Mouse (Mus musculus): Measurements from ENCODE around the gene Tnni1.

Tnni1 gene

DNA sequence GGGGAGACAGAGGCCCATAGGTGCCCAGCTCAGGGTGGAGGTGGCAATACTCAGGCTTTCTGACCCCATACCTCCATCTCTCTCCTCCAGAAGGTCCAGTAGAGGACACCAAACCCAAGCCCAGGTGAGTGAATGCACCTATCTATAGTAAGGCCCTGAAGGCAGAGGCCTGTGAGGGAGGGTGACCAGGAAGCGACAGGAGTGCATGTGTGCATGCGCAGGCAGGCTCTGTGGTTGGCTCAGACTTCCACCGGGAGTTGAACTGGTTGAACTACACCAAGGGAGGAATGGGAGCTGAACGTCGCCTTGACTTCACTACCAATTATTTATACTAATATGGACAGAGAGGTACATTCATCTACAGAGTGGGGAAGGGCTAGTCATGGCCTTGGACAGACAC lies 67.4 kb downstream of the Tnni1 start:
- 93% methylated on average over 5 of the region's 5 CpGs for WGBS

DNA sequence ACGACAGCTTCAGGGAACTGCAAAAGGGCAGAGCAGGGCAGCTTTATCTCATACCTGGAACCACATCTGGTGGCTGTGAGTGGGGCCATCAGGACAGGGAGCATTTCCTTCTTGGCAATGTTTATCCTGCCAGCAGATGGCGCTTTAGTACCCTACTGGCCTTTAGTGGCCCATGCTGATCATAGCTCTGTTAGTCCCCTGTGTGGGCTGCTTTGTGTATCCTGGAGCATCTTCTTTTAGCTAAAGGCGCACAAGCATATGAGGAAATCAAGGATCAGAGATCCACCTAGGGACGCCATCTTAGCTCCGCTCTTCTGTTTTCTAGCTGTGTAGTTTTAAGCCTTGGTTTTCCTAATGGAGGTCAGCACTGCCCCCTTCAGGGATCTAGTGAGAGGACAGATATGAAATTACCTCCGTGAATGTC lies 67.9 kb downstream of the Tnni1 start:
- 51% methylated on average over 6 of the region's 6 CpGs for WGBS

DNA sequence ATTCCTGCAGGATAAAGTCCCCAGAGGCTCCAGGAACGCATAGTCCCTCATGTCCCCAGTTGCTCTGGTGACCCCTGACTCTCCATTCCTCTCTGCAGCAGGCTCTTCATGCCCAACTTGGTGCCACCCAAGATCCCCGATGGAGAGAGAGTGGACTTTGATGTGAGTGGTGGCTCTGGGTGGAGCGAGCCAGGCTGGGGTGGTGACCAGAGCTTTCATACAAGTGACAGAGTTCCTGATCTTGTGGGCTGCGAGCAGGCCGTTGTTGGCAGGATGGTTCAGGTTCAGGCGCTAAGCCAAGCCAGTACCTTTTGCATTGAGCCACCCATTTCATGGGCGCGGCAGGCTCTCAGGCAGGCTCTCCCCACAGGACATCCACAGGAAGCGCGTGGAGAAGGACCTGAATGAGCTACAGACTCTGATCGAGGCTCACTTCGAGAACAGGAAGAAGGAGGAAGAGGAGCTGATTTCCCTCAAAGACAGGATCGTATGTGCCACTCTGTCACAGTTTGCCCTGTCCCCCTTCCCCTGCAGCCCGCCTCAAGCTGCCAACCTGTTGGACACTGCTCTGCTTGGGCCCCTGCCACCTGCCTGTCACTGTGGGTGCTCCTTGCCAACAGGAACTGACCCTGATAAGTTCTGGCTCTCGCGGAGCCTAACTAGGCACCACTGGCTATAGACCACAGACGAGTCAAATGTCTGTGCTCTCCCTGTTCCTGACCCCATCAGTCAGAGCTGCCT lies 68.5 kb downstream of the Tnni1 start:
- 78% methylated on average over 17 of the region's 17 CpGs for WGBS

GRCm38 (mm10) chr1:135850722-135851512 lies 71.7 kb downstream of the Tnni1 start:
- WGBS = 81% methylated on average over 12 of the region's 12 CpGs

GRCm38 (mm10) chr1:135852044-135852756 lies 73.0 kb downstream of the Tnni1 start:
- 54% methylated on average over 13 of the region's 13 CpGs for WGBS

- 92% methylated on average over 4 of the region's 4 CpGs for WGBS
Measured at GRCm38 (mm10) chr1:135853200-135853599, 74.0 kb downstream of the Tnni1 start.

DNA sequence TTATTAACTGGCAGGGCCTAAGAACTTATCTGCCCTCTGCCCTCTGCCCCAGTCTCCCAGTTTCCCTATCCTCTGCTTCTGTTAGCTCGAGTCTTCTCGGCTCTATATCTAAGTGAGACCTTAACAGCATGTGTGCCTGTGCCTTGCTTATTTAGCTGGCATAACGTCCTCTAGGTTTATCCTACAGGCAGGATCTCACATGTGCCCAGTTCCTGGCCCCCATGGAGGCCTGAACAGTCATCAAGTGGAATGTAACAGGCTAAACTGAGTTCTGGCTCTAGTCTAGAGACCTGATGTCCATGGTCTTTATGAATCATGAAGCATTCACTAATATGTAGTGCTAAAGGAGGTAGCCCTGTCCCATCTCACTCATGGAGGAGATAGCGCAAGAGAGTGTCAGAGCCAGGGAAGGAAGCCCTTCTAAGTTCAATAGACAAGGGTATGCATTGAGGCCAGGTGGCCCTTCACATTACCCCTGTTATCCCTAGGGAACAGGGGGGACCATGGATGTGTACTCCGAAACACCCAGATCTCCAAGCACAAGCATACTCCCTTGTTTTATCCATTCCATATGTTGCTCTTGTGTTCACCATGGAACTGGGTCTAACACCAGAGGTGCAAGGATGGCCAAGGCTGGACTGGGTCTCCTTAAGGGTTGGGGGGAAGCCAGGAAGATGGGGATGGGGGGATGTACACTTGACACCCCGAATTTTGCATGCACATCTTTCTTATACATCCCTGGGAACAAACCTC lies 75.5 kb downstream of the Tnni1 start:
- 92% methylated on average over 6 of the region's 6 CpGs for WGBS

DNA sequence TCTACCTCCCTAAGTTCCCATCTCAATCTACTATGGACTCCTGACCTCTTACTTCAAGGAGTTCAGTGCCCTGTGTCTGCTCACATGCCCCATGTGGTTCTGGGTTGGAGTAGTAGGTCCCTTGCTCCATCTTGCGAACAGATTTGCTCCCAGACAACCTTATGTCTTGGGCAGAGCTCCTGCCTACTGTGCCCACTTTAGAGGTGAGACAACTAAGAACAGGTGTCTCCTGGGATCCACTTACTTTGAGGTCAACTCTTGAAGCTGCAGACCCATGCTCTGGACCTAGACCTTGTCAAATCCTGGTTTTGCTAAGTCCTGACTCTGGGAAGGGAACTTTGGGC lies 76.1 kb downstream of the Tnni1 start:
- 100% methylated on average over 1 of the region's 1 CpGs for WGBS

- 81% methylated on average over 4 of the region's 4 CpGs for WGBS
Measured at GRCm38 (mm10) chr1:135856070-135856469, 76.8 kb downstream of the Tnni1 start.

- 76% methylated on average over 11 of the region's 11 CpGs for WGBS
Measured at GRCm38 (mm10) chr1:135857137-135857775, 78.0 kb downstream of the Tnni1 start.

DNA sequence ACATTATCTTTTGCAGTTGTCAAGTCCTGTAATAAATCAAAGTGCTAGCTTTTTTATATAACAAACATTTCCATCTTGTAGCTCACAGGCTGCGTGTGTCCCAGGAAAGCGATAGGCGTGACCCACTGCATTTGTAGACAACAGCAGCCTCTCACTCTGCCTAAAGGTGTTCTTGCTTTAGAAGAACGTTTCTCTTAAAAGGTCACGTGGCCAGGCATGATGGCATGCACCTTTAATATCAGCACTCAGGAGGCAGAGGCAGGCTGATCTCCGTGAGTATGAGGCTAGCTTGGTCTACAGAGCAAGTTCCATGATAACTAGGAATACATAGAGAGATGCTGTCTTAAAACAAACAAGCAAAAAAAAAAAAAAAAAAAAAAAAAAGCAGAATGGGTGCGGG lies 79.3 kb downstream of the Tnni1 start:
- 96% methylated on average over 7 of the region's 7 CpGs for WGBS

Measured in cerebral cortex, adult 2 months (tissue).